Mouse (Mus musculus) megakaryocyte-erythroid progenitor cell, adult 5 weeks (primary cell): ENCODE data around the gene Gm44596. TPM values are rescaled to one million over a fixed set of nuclear protein-coding genes. Genes with fewer than 3 reads are reported as not detected.

Source experiments
- polyA plus RNA-seq: library from polyadenylated mRNA; stranded (reverse); fragments of >175 nt; gene quantifications from 2 replicates; pipeline ENCODE4 v1.2.3, GENCODE M21; 2012

Gene Gm44596
- not detected in 2 replicates for polyA plus RNA-seq

DNA sequence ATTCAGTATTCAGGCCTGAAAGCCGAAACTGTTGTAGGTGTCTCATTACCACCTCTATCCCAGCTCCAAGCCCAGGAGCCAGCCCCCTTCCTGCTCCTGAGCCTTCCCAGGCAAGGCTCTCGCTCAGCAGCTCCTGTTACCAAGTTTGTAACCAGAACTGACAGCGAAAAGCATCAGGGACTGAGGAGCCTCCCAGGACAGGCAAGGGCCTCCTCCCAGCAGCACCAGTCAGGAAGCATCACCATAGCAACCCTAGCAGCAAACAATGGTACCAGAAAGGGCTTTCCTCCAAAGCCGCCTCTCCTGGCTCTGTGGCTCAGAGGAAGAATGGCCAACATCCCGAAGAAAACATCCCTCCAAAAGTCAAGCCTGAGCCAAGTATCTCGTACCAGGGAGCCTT is at the start of gene Gm44596, which contains the start of gene Tex52:
Gene Gm44596 (plus strand): TSS at position 312 of the 400 bp plus-strand sequence.
Gene Tex52 (plus strand): TSS at position 265 of the 400 bp plus-strand sequence.

DNA sequence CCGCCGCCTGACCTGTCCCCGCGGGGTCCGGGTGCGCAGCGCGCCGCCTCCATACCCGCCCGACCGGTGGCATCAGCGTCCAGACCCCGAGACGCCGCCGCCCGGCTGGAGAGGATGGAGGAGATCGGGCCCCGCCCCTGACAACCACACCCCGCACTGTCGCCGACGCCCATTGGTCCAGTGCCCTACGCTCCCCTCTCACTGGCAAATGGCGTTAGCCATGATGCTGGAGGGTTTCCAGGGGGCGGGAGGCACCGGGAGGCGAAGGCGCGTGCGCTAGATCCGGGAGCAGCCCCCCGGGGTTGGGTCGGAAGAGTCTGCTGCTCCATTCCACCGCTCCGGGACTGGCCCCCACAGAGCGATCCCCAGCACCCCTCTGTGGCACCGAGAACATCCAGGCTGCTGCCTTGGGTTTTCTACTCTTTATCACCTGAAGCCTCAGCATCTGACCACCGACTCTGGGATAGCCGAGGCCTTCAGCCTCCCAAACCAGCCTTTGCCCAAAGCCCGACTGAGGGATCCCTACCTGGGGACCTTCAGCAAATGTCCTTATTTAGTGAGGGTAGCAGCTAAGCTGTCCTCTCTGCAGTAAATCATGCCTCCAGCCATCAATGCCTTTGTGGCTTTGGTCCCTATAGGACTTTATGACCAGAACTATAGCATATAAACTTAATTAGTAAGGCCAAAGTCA is 19.4 kb upstream of the Gm44596 start, which contains the start of gene Tulp3:
Gene Tulp3 (minus strand): TSS at position 126 of the 691 bp plus-strand sequence.

DNA sequence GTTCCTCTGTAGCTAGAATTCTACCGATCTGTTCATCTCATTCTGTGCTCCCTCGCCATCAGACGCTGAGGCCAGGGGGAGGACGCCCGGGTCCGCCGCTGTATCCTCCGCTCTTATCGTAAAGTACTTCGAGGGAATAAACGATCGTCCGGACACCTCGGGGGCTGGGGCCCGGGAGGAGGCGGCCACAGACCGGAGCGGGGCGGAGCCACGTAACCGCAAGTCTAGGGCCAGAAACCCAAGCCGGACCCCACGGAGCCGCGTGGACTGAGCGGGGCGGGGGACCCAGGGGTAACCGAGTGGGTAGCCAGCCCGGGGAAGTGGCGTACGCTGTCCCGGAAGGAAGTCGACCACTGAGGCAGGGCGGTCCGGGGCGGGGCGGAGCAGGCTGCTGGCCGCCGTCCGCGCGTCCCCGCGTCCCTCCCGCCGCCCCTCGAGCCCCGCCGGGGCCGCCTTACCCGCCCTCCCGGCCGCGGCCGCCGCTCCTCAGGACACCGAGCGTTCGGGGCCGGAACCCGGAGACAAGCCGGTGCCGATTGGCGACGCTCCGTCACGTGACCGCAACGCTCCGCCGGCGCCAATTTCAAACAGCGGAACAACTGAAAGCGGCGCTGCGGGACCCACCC is 12.8 kb upstream of the Gm44596 start, which contains the start of the genes Rhno1 and Foxm1:
Gene Rhno1 (minus strand): TSS at position 531 of the 626 bp plus-strand sequence.
Gene Foxm1 (plus strand): TSS at position 587 of the 626 bp plus-strand sequence.

DNA sequence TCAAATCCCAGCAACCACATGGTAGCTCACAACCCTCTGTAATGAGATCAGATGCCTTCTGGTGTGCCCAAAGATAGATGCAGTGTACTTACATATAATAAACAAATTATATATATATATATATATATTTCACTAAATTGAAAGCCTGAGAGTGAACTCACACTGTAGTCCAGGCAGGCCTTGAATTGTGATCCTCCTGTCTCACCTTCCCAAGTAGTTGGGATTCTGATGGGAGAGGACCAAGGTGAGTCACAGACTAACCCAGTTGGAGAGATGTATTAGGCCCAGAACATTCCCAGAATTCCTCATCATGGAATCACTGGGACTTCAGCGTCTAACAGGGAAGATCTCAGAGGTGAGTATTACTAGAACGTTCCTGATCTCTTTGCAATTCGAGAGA is 23.7 kb downstream of the Gm44596 start, which contains the start of gene Nrip2:
Gene Nrip2 (plus strand): TSS at position 301 of the 400 bp plus-strand sequence.

DNA sequence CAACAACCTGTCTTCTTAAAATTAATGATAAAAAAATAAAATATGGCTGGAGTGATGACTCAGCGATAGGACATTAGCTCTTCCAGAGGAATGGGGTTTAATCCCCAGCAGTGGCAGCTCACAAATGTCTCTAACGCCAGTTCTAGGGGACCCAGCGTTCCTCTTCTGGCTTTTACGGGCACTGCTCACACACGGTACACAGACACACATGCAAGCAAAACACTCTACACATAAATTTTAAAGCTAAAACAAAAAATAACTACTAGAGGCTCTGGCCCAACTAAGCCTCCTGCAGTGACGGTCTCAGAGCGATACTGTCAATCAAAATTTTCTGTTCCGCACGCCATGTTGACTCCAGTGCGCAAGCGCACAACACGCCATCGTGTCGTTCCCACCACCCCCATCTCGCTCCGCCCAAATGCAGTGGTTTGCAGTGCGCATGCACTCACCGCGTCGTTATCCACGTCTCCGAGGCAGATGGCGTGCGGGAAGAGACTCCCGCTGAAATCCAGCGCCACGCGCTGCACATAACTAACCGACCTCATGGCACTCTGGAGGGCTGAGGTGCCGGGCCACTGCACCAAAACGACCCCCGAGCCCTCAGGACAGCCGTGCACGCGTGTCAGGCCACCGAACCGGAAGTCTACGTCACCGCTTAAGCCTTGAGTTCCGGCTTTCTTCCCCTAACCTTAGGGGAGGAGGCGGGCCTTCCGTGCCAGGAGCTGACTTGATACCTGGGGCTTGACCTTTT is 49.1 kb downstream of the Gm44596 start, which contains the start of gene Itfg2:
Gene Itfg2 (minus strand): TSS at position 663 of the 751 bp plus-strand sequence.

DNA sequence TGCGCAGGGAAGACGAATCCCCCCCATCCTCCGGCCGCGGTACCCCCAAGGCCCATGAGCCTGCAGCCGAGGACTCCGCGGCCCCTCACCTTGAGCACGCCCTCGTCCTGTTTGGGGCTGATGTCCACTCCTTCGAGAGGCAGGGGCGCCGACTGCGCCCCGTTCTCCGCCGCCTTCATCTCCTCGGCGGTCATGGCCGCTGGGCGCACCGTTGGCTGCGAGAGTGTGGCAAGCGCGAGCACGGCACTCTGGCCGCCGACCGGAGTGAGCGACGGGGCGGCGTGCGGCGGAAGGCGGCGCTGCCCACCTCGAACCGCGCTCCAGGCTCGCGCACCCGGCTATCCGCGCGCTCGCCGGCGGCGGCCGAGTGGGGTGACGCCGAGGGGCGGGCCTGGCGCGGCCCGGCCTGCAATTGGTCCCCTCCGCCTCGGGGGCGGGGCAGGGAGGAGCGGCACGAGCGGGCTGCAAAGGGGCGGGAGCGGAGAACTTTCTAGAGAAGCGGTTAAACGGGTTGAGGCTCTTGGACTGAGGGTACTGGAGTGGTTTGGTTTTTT is 63.1 kb downstream of the Gm44596 start, which contains the start of gene Fkbp4:
Gene Fkbp4 (minus strand): TSS at position 361 of the 554 bp plus-strand sequence.

Other genes with a start within 250 kb of the Gm44596 start
- 1.5 and 1.6 TPM in 2 replicates for gene Tspan9, start 231.9 kb upstream of the Gm44596 start, polyA plus RNA-seq
- gene Tead4, start 74.7 kb upstream of the Gm44596 start, polyA plus RNA-seq = 0.02 TPM in 1 of 2 replicates, not detected in the other
- 0.39 and 0.41 TPM in 2 replicates for gene Tulp3, start 19.7 kb upstream of the Gm44596 start, polyA plus RNA-seq
- gene Rhno1, start 12.6 kb upstream of the Gm44596 start, polyA plus RNA-seq = 49.0 and 53.8 TPM in 2 replicates
- gene Foxm1, start 12.5 kb upstream of the Gm44596 start, polyA plus RNA-seq = 57.3 and 59.5 TPM in 2 replicates
- gene Tex52, start within 50 bp of the Gm44596 start, polyA plus RNA-seq = 0.09 TPM in 1 of 2 replicates, not detected in the other
- gene Nrip2, start 23.8 kb downstream of the Gm44596 start, polyA plus RNA-seq = not detected in 2 replicates
- 22.6 and 23.1 TPM in 2 replicates for gene Itfg2, start 49.4 kb downstream of the Gm44596 start, polyA plus RNA-seq
- 344 and 389 TPM in 2 replicates for gene Fkbp4, start 63.2 kb downstream of the Gm44596 start, polyA plus RNA-seq
- not detected in 2 replicates for gene Pzp, start 151.2 kb downstream of the Gm44596 start, polyA plus RNA-seq
- not detected in 2 replicates for gene A2ml1, start 206.1 kb downstream of the Gm44596 start, polyA plus RNA-seq
- gene Klrb1a, start 248.0 kb downstream of the Gm44596 start, polyA plus RNA-seq = not detected in 2 replicates